Mouse (Mus musculus) erythroblast, adult 5-6 weeks (primary cell): ENCODE data around the gene Amot. TPM values are rescaled to one million over a fixed set of nuclear protein-coding genes. Genes with fewer than 3 reads are reported as not detected.

Source experiments
- total RNA-seq, 2 experiments: library from RNA; stranded (forward) in 1 of 2; stranded (reverse) in 1 of 2; fragments of 150-400 nt in 1 of 2; fragments of 200-764, 138-1000 nt in 1 of 2; gene quantifications; 2 replicates each; pipeline versions ENCODE4 v1.2.3 to v1.2.4; 2015 to 2017; ENCODE audit warnings: low replicate concordance in 2 of 2

The Amot gene
- total RNA-seq, 2 experiments from 2014 or later, result 0.17 to 1.5 TPM

Other genes starting within 250 kb of the Amot start
- not detected in 2 replicates for gene Lhfpl1, start 156.1 kb downstream of the Amot start, total RNA-seq (2015; ENCODE audit: low replicate concordance)
- not detected in 2 replicates for gene Lhfpl1, start 156.1 kb downstream of the Amot start, total RNA-seq (2017; ENCODE audit: low replicate concordance)